Mouse (Mus musculus) left cerebral cortex, postnatal 25 days (tissue): ENCODE data around the gene Spink8. TPM values are rescaled to one million over a fixed set of nuclear protein-coding genes. Genes with fewer than 3 reads are reported as not detected.
"Not testable (repeated sequence)": the region's sequence is repeated elsewhere in the genome, so short reads cannot be mapped to it uniquely, and the experiment has no call there.

Source experiments
- DNase-seq, 2 experiments: peaks; one replicate each; pipeline ENCODE4 v3.0.0; 2022; ENCODE audit warnings: low spot score in 2 of 2, mixed read lengths in 1 of 2
- intact Hi-C: fragments of 180-260 bp; cut with DNase I; formaldehyde crosslinking; loops from one replicate; pipeline ENCODE4 v1.15.1; 2025
- total RNA-seq, 2 experiments: library from RNA; stranded (reverse); gene quantifications; 2 replicates each; pipeline ENCODE4 v1.2.3; 2021

The Spink8 gene
- total RNA-seq: 1 to 10 TPM; 1.8 to 2.8 TPM

DNA sequence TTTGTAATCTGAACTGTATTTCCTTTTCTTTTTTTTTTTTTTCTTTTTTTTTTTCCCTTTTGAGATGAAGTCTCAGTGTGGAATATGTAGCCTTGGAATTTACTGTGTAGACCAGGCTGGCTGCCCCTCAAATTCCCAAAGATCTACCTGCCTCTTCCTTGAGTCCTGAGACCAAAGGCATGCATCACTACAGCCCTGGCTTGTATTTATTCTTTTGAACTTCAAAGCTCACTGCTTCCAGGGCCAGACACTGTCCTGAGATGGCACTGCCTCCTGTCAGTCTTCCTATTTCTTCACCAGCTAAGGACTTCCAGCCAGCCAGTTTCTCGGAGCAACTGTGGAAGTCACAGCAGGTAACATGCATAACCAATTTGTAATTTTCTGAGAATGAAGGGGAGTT lies at the start of gene Spink8:
Gene Spink8, plus strand, starts transcription at position 301 of the 400 bp plus-strand sequence.
- no peak for DNase-seq
- intact Hi-C loops: no loop called here

DNA sequence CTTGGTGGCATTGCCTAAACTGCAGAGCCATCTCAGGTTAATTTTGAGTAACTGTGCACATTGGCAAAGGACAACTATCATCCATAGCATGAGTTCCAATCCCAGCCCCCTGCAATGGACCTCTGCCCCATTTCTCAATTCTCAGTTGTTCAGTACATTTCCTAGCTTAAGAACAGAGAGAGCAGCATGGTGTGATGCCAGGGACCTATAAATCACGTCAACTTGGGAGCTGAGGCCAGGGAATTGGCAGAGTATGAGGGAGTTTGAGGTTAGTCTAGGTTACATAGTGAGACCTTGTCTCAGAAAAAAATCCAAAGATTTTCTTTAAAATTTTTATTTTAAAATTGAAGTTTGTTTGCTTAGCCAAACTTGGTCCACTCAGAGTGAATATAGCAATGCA lies 45.2 kb upstream of the Spink8 start:
- intact Hi-C loops, DNase-seq: not testable (repeated sequence)

DNA sequence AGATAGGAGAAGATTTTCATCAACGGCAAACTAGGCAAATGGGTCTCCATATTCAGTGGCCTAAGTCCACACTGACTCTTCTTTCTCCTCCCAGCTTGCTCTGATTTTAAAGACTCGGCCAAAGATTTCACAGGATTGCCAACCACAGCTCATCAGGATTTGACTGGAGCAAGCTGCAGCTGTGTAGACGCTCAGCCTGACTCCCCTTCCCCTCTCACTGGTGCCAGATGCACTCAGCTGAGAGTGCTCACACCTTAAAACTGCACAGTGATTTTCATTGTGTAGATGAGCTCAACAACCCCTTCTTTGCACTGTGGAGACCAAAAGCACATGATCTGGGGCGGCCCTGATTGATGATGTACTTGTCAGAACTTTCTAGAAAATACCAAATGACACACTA lies 21.5 kb upstream of the Spink8 start, which contains the start of gene Fbxw27:
Gene Fbxw27, minus strand, starts transcription at position 101 of the 400 bp plus-strand sequence.
- intact Hi-C loops, DNase-seq: not testable (repeated sequence)

DNA sequence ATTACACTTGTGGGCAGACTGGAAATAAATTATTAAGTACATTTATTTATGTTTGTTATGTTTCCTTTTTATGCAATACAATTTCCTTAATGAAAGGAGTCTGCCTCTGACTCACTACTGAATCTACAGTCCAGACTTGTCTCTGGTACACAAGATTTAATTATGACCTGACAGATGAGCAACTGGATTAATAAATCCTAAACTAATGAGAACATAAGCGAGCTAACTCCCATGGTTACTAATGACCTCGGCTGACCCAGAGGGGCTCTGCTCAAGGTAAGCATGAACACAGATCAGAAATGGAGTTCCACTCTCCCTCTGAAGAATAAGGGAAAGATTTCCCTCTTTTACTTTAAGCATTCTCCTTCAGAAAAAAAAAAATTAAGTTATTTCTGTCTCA lies 16.9 kb upstream of the Spink8 start:
- no peak for DNase-seq
- intact Hi-C loops: no loop called here

DNA sequence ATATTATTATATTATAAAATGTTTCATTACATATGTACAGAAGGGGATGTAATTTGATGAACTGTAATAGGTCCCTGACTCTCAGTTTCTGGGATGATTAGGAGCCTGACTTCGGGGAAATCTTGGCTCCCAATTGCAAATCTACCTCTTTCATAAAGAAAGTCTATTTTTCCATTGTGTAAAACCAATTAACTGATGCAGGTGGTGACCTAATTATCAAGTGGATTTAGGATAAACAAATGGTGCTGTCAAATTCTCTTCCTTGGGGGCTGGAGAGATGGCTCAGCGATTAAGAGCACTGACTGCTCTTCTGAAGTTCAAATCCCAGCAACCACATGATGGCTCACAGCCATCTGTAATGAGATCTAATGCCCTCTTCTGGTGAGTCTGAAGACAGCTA lies 16.3 kb upstream of the Spink8 start:
- DNase-seq: no peak
- intact Hi-C loops: no loop called here

DNA sequence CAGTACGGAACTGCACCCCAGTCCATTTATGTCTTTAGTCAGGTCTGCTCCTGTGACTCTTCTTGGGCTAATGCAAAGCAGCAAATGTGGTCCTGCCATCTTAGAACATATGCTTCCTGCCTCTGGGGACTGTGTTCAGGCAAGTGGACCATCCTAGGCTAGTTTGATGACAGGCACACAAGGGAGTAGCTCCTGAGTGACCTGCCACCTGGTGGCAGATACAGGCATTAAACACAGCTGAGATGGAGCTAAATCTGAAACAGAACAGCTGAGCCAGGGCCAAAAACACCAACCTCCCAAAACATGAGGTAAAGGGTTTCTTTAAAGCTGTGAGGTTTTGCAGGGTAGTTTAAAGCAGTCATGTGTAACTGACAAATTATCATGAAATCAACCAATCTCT lies 14.0 kb upstream of the Spink8 start:
- intact Hi-C loops: no loop called here
- DNase-seq: peak; percentile 3 to 11

DNA sequence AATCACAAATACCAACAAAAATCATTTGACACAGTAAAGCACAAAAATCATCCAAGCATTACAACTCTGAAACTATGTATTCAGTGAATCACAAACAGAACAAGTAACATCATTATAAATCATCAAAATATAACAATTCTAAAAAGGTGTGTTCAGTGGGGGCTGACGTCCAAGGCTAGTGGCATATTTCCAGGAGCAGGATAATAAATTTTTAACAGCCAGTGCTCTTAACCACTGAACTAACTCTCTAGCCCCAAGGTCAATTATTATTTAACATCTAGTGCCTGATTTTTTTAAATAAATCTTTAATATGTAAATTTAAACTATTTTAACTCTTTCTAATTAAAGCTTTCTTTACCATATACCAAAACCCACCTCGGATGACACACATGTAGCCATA lies 6.5 kb upstream of the Spink8 start:
- intact Hi-C loops, DNase-seq: not testable (repeated sequence)

DNA sequence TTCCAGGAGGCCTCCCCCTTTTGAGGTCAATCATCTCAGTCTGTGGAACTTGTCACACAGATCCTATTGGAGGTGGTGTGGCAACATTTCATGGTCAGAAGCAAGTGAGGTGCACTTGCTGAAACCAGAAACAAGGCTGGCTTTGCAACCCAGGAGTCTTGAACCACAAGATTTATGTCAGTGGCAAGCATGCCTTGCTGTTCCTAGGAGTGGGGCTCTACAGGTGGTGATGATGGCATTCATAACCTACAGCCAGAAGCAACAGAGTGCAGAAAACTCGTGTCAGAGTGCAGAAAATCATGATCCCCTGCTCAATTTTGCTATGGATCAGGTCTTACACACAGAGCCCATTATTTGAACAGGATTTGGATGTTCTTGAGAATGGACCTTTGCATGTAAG lies 5.8 kb upstream of the Spink8 start:
- no peak for DNase-seq
- intact Hi-C loops: no loop called here

DNA sequence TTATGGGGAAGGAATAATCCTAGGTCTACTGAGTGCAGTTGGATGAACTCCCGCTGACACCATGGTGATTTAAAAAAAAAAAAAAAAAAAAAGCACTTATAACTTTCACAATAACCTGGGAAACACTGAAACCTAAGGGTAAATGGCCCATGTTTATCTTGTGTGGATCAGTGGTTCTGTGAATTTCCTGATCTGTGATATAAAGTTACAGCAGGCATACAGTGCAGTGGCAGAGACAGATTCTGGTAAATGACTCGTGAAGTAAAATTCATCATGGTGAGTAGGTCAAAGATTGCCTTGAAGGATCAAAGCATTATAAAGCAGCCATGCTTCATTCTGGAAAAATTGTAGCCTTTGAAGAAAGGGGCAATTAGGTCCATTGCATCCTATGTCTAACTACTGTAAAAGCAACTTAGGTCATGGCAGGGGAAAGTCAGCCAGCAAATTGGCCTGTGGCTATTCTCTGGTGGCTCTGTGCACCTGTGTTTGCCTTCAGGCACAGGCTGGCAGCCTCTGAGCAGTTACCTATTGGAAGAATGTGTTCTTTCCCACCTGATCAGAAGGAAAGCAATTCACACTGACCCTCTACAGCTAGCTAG lies 5.3 kb upstream of the Spink8 start:
- intact Hi-C loops: no loop called here
- DNase-seq: no peak

DNA sequence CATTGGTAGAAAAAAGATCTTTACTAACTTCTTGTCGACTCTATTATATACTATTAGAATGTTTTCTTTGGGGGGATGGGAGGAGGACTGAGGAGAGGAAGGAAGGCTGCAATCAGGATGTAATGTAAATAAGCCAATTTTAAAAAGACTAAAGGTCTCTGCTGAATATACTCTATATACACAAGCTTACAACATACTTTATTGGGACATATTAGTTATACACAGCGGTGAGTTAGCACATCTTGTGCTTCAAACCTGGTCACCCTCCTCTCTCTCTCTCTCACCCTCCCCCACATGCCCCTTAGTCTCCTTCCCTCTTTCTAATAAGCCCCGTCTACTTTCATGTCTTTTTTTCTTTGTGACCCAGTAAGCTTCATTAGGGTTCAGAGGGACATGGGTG lies 4.2 kb upstream of the Spink8 start:
- intact Hi-C loops: no loop called here
- no peak for DNase-seq

DNA sequence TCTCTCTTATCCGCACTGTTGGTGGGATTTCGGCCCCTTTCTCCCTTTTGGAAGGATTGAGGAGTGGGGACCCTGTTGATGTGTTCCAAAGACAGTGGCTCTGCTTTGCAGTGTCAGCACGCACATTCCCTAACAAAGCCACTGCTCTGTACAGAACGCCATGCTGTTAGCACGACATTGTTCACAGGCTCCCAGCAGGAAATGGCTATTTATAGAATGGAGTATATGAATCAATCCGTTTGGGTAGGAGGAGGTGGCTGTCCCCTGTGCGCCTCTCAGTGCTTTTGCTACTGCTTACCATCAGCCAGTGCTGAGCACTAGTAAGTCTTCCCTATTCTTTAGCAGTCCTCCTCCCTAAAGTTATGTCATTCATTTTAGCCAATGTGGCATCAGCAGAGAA lies 1.3 kb downstream of the Spink8 start:
- intact Hi-C loops: no loop called here
- peak; percentile 2 to 23 for DNase-seq

DNA sequence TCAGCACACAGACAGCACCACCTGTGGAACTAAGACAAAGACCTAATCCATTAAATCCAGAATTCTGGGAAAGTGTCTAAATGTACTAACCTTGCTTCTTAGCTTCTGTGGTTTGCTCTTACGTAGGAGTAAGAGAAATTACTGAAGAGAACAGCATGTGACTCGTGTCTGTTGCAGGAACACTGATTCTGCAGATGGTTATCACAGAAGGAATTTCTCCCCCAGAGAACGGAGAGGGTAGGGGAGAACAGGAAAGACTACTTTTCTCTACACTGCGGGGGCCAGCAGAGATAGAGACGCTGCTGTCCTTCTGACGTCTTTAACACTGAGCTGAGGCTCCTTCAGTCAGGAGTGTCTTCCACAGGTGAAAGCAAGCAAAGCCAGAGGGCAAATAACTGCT lies 4.3 kb downstream of the Spink8 start:
- intact Hi-C loops: no loop called here
- peak; percentile 3 to 27 for DNase-seq

DNA sequence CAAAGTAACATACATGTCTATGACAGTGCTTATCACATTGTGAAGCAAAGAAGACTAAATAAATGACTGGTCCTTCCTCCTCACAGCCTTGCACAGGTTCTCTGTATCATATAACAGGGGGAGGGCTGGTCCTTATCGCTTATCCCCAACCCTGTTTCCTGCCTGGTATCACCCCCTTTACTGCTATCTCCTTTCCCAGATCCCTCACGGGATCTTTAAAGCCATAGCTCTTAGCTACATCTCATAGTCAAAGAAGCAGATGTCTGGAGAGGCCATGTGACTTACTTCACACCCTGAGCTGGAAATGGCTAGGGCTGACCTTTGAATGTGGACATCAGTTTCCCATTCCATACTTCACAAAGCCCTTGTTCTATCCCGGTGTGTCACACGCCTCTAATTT lies 13.7 kb downstream of the Spink8 start:
- no peak for DNase-seq
- intact Hi-C loops: no loop called here

DNA sequence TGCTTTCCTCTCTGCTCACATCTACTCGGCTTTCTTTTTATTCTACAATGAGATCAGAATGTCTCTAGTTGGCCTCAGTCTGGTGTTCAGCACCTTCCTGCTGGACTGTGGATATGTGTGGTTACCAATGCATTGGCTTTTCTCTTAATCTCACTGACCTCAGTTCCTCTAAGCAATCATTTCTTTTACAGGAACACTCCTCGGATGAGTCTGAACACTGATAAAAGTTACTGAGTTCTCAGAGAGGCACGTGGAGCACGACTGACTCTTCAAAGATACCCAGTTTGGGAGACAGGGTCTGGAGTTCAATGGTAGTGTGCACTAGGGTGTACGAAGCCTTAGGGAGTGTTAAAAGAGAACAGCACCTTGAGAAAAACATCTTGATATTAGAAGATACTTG lies 14.1 kb downstream of the Spink8 start:
- intact Hi-C loops: no loop called here
- no peak for DNase-seq

DNA sequence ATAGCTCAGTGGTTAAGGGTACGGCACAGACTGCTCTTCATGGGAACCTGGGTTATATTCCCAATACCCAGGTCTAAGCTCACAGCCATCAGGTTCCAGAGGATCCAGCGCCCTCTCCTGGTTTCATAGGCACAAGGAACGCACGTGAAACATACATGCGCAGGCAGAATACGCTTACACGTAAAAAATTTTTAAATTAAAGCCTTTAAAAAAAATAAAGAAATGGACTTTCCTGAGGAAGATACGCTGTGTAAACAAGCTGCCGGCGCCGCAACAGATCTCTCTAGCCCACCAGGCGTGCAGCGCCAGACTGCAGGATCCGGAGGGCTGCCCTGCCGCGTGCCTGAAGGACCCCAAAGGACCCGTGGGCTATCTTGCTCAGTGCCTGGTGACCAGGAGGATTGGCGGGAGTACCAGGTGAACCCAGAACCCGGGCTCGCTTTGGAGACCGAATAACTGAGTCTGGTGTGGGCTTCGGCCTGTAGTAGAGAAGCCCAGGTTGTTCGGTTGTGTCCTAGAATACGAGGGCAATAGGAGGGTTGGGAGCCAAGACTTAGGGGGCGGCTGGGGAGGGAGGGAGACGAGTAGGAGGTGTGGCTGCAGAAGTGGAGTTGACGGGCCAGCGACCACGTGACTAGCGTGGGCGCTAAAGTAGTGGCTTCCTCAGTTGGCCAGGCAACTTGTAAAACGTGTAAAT lies 20.5 kb downstream of the Spink8 start, which contains the start of gene Nme6:
Gene Nme6, plus strand, starts transcription at position 359 of the 697 bp plus-strand sequence.
- DNase-seq: peak; percentile 87 to 88
- intact Hi-C loops: loop anchor here (2.0 to 10.0 kb wide), 3 partner anchors 708 to 828 kb away; no protein-coding TSS in a partner anchor

DNA sequence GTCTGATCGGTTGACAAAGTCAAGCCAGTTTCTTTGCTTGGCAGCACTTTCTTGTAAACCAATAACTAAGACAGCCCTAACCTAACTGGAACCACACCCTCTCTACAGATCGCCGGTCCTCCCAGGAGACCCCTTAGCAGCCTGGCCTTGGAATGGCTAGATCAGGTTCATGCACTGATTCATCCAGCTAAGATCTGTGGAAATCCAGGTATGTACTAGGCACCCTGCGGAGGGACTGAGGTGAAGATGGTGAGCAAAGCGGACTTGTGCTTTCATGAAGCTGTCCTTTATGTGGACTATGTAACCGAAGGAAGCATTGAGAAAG lies 21.0 kb downstream of the Spink8 start:
- intact Hi-C loops: loop anchor here (2.0 to 10.0 kb wide), 3 partner anchors 708 to 828 kb away; no protein-coding TSS in a partner anchor
- no peak for DNase-seq

DNA sequence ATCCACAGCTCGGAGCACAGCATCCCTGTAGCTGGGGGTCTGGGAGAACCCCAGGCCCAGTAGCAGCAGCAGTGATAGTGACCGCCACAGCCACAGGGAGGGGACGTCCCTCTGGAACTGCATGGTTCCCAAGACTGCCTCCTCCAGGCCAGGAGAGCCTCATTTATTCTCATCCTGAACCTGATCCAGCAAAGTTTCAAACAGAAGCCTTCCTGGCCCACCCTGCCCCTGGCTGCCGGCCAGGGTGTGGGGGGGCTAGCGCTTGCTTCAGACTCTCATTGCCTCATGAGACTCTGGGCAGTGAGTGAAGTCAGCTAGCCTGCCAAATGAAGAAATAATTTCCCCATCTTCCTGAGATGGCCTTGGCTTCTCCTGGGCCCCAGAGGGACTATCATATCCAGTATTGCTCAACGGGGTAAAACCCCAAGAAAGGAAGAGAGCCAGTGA lies 37.3 kb downstream of the Spink8 start, which contains the start of gene Camp:
Gene Camp, minus strand, starts transcription at position 306 of the 447 bp plus-strand sequence.
- intact Hi-C loops: no loop called here
- no peak for DNase-seq

DNA sequence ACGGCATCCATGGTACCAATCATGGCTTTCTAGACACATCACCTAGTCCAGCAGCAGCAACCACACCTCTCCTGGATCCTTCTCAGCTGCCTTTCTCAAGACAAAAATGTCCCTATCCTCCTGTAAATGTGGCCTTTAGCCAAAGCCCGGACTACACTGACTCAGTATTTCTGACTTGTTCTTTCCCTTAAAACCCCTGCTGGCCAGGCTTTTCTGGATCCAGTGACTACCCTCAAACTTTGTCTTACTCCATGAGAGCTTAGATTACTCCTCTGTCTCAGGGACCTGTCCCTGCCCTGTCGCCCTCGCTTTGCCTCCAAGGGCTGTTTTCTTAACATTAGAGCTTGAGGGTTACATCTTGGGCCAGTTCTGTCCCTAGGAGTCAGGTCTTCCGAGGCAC lies 38.0 kb downstream of the Spink8 start:
- intact Hi-C loops: no loop called here
- DNase-seq: no peak

DNA sequence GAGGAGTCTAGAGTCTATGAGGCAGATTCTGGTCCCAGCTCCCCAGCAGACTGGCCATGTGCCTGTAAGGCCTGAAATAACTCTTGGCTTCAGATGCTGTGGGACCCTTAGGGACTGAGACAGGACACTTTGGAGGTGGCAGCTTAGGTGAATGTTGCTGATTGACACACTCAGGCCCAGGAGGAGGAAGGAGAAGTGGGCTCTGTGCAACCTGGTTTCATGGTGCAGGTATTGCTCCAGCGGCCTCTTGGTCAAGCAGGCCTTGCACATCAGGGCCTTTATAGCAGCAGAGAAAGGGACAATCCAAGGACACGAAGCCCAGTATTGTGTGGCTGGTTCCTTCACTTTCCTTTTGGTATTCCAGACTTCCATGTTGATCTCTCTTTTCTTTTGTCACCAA lies 42.3 kb downstream of the Spink8 start:
- intact Hi-C loops: no loop called here
- DNase-seq: no peak

DNA sequence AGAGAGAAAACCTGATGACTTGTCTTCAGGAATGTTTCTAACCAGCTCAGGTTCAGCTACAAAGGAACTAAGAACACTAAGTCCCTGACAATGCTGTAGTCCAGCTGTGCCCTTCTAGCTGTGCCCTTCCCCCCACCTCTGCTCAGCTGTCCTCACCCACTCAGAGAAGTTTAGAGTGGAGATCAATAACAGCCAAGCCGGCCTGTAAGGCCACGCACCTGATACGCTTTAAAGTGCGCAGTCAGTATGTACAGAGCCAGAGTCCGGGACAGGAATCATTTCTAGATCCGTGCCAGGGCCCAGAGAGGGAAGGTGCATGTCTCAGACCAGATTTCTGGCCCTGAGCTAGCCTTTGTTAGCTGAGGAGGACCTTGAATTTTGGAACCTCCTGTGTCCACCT lies 43.9 kb downstream of the Spink8 start:
- intact Hi-C loops: no loop called here
- DNase-seq: no peak

DNA sequence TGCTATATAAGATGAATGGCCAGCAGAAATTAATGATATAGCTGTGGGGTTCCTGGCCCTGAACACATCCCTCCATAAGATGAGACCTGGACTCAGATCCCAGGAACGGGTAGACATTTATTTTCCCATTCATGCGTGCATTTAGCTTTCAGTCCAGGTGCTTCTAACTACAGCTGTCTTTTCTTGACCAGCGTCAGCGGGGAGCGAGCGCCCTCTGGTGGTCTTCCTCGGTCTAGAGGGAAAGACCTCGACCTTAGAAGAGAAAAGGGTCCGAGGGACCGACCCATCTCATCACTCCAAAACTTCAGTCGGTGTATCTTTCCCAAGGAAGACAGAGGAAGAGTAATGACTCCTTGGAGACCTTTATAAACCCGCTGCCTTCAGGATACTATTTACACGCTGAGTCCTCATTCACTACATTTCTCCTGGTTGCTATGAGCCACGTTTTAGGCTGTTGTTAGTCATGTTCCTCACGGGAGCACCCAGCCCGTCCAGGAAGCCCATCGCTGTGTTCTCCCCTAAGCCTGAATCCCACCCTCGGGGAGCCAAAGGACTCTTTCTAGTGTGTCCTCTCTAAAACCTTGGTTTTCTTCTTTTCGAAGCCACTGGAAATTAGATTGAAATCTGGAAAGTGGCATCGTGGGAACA lies 50.4 kb downstream of the Spink8 start:
- DNase-seq: peak; percentile 67 to 73
- intact Hi-C loops: loop anchor here (5.0 kb wide), 1 partner anchor 775 kb away; no protein-coding TSS in a partner anchor
